Mouse (Mus musculus): ENCODE measurements around the gene Eef2k. TPM values are rescaled to one million over a fixed set of nuclear protein-coding genes. Genes with fewer than 3 reads are reported as not detected.

The Eef2k gene
- 21.9 TPM for polyA plus RNA-seq (2012; fragmentation: generic; extraction: Trizol)
- long read RNA-seq, experiment 1, full-length matches to known transcripts, result 9 of 20 reads
- long read RNA-seq, experiment 1, partial matches to known transcripts, result 4 of 20 reads
- long read RNA-seq, experiment 1, other reads (novel, unspliced or antisense), result 7 of 20 reads
- long read RNA-seq, experiment 2, full-length matches to known transcripts, result 151 of 213 reads
- long read RNA-seq, experiment 2, partial matches to known transcripts, result 6 of 213 reads
- long read RNA-seq, experiment 2, other reads (novel, unspliced or antisense), result 56 of 213 reads

GRCm38 (mm10) chr7:120842345-120843036 is at the start of gene Eef2k:
Gene Eef2k, plus strand, starts transcription at chr7:120842831.
- peak within 1 kb of the TSS; percentile 62 for H3ac ChIP-seq (ENCODE audit: control insufficient read depth, insufficient read length, low read depth)
- H3K4me3 ChIP-seq (ENCODE audit: insufficient read depth, poor library complexity, severe bottlenecking), result peak within 1 kb of the TSS; percentile 44
- H3K36me3 ChIP-seq (ENCODE audit: control insufficient read depth, insufficient read depth), result peaks cover 3% of the 10 kb centered on the region
- TF ChIP-seq MYOG (IDR thresholded peaks at IDR 0.05; ENCODE audit: control insufficient read depth, extremely low read depth, insufficient read length) (no peak), CEBPB (IDR thresholded peaks at IDR 0.05; ENCODE audit: low read depth) (no peak), USF1 (IDR thresholded peaks at IDR 0.05; ENCODE audit: low read depth) (peak; percentile 67), CTCF (IDR thresholded peaks at IDR 0.05; ENCODE audit: control insufficient read depth, insufficient read depth, insufficient read length) (peak; percentile 21), MYOD1 (IDR thresholded peaks at IDR 0.05; ENCODE audit: control insufficient read depth, insufficient read length, low read depth) (no peak), FOSL1 (IDR thresholded peaks at IDR 0.05; ENCODE audit: insufficient read depth, low read length, poor library complexity, severe bottlenecking) (no peak), MAX (IDR thresholded peaks at IDR 0.05) (peak; percentile 38)
- peaks cover 2% of the 10 kb centered on the region for H3K79me3 ChIP-seq (ENCODE audit: low read depth)
- no peaks in the 10 kb centered on the region for H3K27me3 ChIP-seq (ENCODE audit: control insufficient read depth, insufficient read depth, insufficient read length)
- peaks cover 17% of the 10 kb centered on the region for H3K79me2 ChIP-seq (ENCODE audit: control insufficient read depth, insufficient read depth)

DNA sequence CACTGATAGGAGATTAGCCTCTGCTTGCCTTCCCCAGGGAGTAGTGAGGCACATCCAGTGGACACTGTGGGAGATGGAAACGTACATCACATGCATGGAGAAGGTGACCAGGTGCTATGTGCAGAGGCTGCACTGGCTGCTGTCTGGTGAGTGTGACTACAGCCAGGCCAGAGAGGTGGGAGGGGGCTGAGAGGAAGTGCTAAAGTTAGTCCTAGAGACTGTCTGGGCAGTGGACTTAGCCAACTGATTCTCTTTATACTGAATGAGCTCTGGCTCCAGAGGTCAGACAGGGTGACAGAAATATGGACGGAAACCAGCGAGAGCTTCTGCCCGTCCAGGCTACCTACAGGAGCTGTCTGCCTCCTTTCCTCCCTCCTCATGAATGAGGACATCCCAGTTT is 47.1 kb upstream of the Eef2k start:
- H3K79me3 ChIP-seq (ENCODE audit: low read depth), result no peaks in the 10 kb centered on the region
- H3K4me3 ChIP-seq (ENCODE audit: insufficient read depth, poor library complexity, severe bottlenecking), result no peak overlapping the region
- TF ChIP-seq MAX (IDR thresholded peaks at IDR 0.05) (no peak), CEBPB (IDR thresholded peaks at IDR 0.05; ENCODE audit: low read depth) (no peak), USF1 (IDR thresholded peaks at IDR 0.05; ENCODE audit: low read depth) (no peak), FOSL1 (IDR thresholded peaks at IDR 0.05; ENCODE audit: insufficient read depth, low read length, poor library complexity, severe bottlenecking) (no peak), MYOG (IDR thresholded peaks at IDR 0.05; ENCODE audit: control insufficient read depth, extremely low read depth, insufficient read length) (no peak), CTCF (IDR thresholded peaks at IDR 0.05; ENCODE audit: control insufficient read depth, insufficient read depth, insufficient read length) (no peak), MYOD1 (IDR thresholded peaks at IDR 0.05; ENCODE audit: control insufficient read depth, insufficient read length, low read depth) (no peak)
- no peaks in the 10 kb centered on the region for H3K79me2 ChIP-seq (ENCODE audit: control insufficient read depth, insufficient read depth)
- no peak overlapping the region for H3ac ChIP-seq (ENCODE audit: control insufficient read depth, insufficient read length, low read depth)
- H3K36me3 ChIP-seq (ENCODE audit: control insufficient read depth, insufficient read depth), result no peaks in the 10 kb centered on the region
- peaks cover 12% of the 10 kb centered on the region for H3K27me3 ChIP-seq (ENCODE audit: control insufficient read depth, insufficient read depth, insufficient read length)

DNA sequence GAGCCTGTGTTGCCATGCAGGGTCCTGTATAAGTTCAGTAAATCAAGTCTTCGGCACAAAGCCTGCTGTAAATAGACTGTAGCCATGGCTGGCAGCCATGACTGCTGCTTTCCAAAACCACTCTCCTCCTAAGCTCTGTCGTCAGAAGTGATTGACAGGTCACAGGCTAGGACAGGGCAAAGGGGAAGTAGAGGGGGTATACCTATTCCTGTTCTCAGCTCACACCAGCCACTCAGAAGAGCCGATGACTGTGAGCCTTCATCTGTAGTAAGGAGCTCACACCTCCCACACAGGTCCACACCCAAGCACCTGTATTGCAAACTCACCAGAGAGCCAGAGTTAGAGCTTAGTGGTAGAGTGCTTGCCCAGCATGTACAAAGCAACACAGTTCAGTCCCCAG is 46.3 kb upstream of the Eef2k start:
- Histone ChIP-seq H3K36me3 (ENCODE audit: control insufficient read depth, insufficient read depth) (no peaks in the 10 kb centered on the region), H3K79me2 (ENCODE audit: control insufficient read depth, insufficient read depth) (no peaks in the 10 kb centered on the region), H3ac (ENCODE audit: control insufficient read depth, insufficient read length, low read depth) (no peak overlapping the region), H3K27me3 (ENCODE audit: control insufficient read depth, insufficient read depth, insufficient read length) (peaks cover 12% of the 10 kb centered on the region), H3K79me3 (ENCODE audit: low read depth) (no peaks in the 10 kb centered on the region), H3K4me3 (ENCODE audit: insufficient read depth, poor library complexity, severe bottlenecking) (no peak overlapping the region)
- TF ChIP-seq MYOD1 (IDR thresholded peaks at IDR 0.05; ENCODE audit: control insufficient read depth, insufficient read length, low read depth) (no peak), CTCF (IDR thresholded peaks at IDR 0.05; ENCODE audit: control insufficient read depth, insufficient read depth, insufficient read length) (no peak), CEBPB (IDR thresholded peaks at IDR 0.05; ENCODE audit: low read depth) (no peak), FOSL1 (IDR thresholded peaks at IDR 0.05; ENCODE audit: insufficient read depth, low read length, poor library complexity, severe bottlenecking) (no peak), MAX (IDR thresholded peaks at IDR 0.05) (no peak), USF1 (IDR thresholded peaks at IDR 0.05; ENCODE audit: low read depth) (no peak), MYOG (IDR thresholded peaks at IDR 0.05; ENCODE audit: control insufficient read depth, extremely low read depth, insufficient read length) (no peak)

DNA sequence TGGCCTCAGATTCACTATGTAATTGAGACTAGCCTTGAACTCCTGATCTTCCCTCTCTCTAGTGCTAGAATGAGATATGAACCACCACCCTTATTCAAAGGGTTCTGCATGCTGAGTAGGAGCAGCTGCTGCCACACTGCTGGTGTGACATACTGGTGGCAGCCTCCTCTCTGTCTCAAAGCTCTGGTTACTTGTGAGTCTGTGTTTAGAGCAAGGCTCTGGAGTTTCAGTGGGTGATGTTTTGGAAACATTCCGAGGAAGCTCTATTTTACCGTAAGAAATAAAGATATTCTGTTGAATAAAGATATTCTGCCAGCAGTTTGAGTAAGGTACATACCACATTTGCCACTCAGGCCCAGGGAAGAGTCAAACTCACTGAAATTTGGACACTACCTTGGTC is 39.4 kb upstream of the Eef2k start:
- Histone ChIP-seq H3K4me3 (ENCODE audit: insufficient read depth, poor library complexity, severe bottlenecking) (no peak overlapping the region), H3K27me3 (ENCODE audit: control insufficient read depth, insufficient read depth, insufficient read length) (peaks cover 4% of the 10 kb centered on the region), H3K79me3 (ENCODE audit: low read depth) (no peaks in the 10 kb centered on the region), H3K36me3 (ENCODE audit: control insufficient read depth, insufficient read depth) (no peaks in the 10 kb centered on the region), H3K79me2 (ENCODE audit: control insufficient read depth, insufficient read depth) (no peaks in the 10 kb centered on the region), H3ac (ENCODE audit: control insufficient read depth, insufficient read length, low read depth) (no peak overlapping the region)
- TF ChIP-seq CEBPB (IDR thresholded peaks at IDR 0.05; ENCODE audit: low read depth) (no peak), USF1 (IDR thresholded peaks at IDR 0.05; ENCODE audit: low read depth) (no peak), MAX (IDR thresholded peaks at IDR 0.05) (no peak), MYOD1 (IDR thresholded peaks at IDR 0.05; ENCODE audit: control insufficient read depth, insufficient read length, low read depth) (no peak), CTCF (IDR thresholded peaks at IDR 0.05; ENCODE audit: control insufficient read depth, insufficient read depth, insufficient read length) (no peak), FOSL1 (IDR thresholded peaks at IDR 0.05; ENCODE audit: insufficient read depth, low read length, poor library complexity, severe bottlenecking) (no peak), MYOG (IDR thresholded peaks at IDR 0.05; ENCODE audit: control insufficient read depth, extremely low read depth, insufficient read length) (no peak)

DNA sequence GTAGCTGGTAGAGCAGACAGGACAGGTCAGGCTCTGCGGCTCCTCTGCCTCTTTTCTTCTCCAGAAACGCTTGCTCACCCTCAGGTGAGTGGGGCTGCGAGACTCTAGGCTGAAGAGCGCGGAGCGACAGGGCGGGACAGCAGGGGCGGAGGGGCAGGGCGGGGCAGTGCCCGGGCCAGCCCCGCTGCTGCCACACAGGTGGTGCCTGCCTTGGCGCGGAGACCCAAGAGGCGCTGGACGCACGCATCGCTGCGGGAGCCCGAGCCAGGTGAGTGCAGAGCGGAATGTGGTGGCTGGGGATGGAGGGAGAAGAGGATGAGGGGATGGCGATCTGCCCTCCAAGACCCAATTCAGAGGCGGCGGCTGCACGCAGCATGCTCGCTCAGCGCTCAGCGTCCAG is 32.9 kb upstream of the Eef2k start:
- no peaks in the 10 kb centered on the region for H3K79me3 ChIP-seq (ENCODE audit: low read depth)
- no peaks in the 10 kb centered on the region for H3K36me3 ChIP-seq (ENCODE audit: control insufficient read depth, insufficient read depth)
- H3K4me3 ChIP-seq (ENCODE audit: insufficient read depth, poor library complexity, severe bottlenecking), result no peak overlapping the region
- no peak overlapping the region for H3ac ChIP-seq (ENCODE audit: control insufficient read depth, insufficient read length, low read depth)
- TF ChIP-seq CTCF (IDR thresholded peaks at IDR 0.05; ENCODE audit: control insufficient read depth, insufficient read depth, insufficient read length) (no peak), FOSL1 (IDR thresholded peaks at IDR 0.05; ENCODE audit: insufficient read depth, low read length, poor library complexity, severe bottlenecking) (no peak), USF1 (IDR thresholded peaks at IDR 0.05; ENCODE audit: low read depth) (no peak), MYOG (IDR thresholded peaks at IDR 0.05; ENCODE audit: control insufficient read depth, extremely low read depth, insufficient read length) (no peak), MAX (IDR thresholded peaks at IDR 0.05) (no peak), CEBPB (IDR thresholded peaks at IDR 0.05; ENCODE audit: low read depth) (no peak), MYOD1 (IDR thresholded peaks at IDR 0.05; ENCODE audit: control insufficient read depth, insufficient read length, low read depth) (no peak)
- H3K79me2 ChIP-seq (ENCODE audit: control insufficient read depth, insufficient read depth), result no peaks in the 10 kb centered on the region
- peaks cover 25% of the 10 kb centered on the region for H3K27me3 ChIP-seq (ENCODE audit: control insufficient read depth, insufficient read depth, insufficient read length)
